Mouse (Mus musculus) megakaryocyte, embryonic 14.5 days (primary cell): ENCODE data around the gene Prmt9.

Source experiments
- FLI1 ChIP-seq: IDR thresholded peaks from 2 replicates; pipeline ENCODE4 v1.6.1; 2012; ENCODE audit warnings: low read length, inconsistent platforms, mixed read lengths
- GATA1 ChIP-seq: IDR thresholded peaks from 3 replicates; pipeline ENCODE4 v1.6.1; 2012; ENCODE audit warnings: mixed read lengths, low read length, inconsistent platforms, borderline replicate concordance

- TF ChIP-seq GATA1: no peak
- no peak for TF ChIP-seq FLI1
Observed at GRCm38 (mm10) chr8:77507510-77508035, 41.6 kb upstream of the Prmt9 start.
